ENCODE assay signal across 25 mouse cellular contexts in genomic region chr3:123172151-123172550, GRCm38 (mm10).
DNase-seq lines count a peak whose midpoint lies in the region; ATAC-seq and TF ChIP-seq lines count a peak whose summit lies in the region.
"Had no signal": no experiment of that assay in that cellular context is flagged by ENCODE, and none has a peak within 500 bp of the region (broad histone marks: within the 10 kb centered on the region; RNA-seq: fewer than 3 reads in every experiment).

No protein-coding gene starts in this region.

- DNase-seq in heart, adult 11 months = peak; percentile 87
- no peak for DNase-seq in heart, adult 9 months (ENCODE audit: low spot score in 2 of 2)
- no peak for DNase-seq in stomach, postnatal 0 days (ENCODE audit: low spot score)
- peak; percentile 20 for DNase-seq in MEL (ENCODE audit: low read depth, low spot score)
- no peak for DNase-seq in left cerebral cortex, adult 2 months (ENCODE audit: extremely low spot score in 1 of 2, low spot score in 2 of 2)
- DNase-seq: adrenal gland, adult 2 months; adrenal gland, postnatal 10 days; adrenal gland, postnatal 25 days; cerebellum, adult 11 months; cerebellum, adult 18-20 months; cerebellum, adult 8-10 months; cerebellum, adult 9-11 months; cerebellum, postnatal 14 days; cerebellum, postnatal 36 days; embryo, embryonic 11 days had no signal

- H3K4me1 ChIP-seq in stomach, embryonic 16.5 days (ENCODE audit: control insufficient read depth, insufficient read depth, low read length) = peaks cover 16% of the 10 kb centered on the region
- peaks cover 3% of the 10 kb centered on the region; the same call in 1 of the 2 replicates for H3K4me1 ChIP-seq in stomach, postnatal 0 days (replicated peaks; ENCODE audit: control insufficient read depth, insufficient read depth)
- no peaks in the 10 kb centered on the region for H3K4me1 ChIP-seq in MEL (ENCODE audit: control insufficient read depth in 1 of 2, insufficient read depth in 2 of 2, low read length in 2 of 2)
- H3K4me1 ChIP-seq: forebrain, embryonic 12.5 days had no signal

- H3K79me2 ChIP-seq in MEL (ENCODE audit: control insufficient read depth, insufficient read depth, low read length, poor library complexity) = no peaks in the 10 kb centered on the region

- no peak overlapping the region for H3K4me3 ChIP-seq in stomach, embryonic 16.5 days (replicated peaks; ENCODE audit: low read length)
- H3K4me3 ChIP-seq in stomach, postnatal 0 days (ENCODE audit: low read depth, low read length) = no peak overlapping the region
- no peak overlapping the region for H3K4me3 ChIP-seq in MEL (ENCODE audit: control insufficient read depth in 1 of 2, insufficient read depth in 1 of 2, low read depth in 2 of 2, low read length in 2 of 2)
- H3K4me3 ChIP-seq in left cerebral cortex, adult 2 months = no peak overlapping the region
- H3K4me3 ChIP-seq: embryonic facial prominence, embryonic 13.5 days; embryonic facial prominence, embryonic 15.5 days; erythroblast, embryonic 14.5 days; forebrain, embryonic 10.5 days; forebrain, embryonic 12.5 days had no signal

- no peak for TF ChIP-seq CTCF in stomach, postnatal 0 days (IDR thresholded peaks at IDR 0.05; ENCODE audit: low read depth)
- no peak for TF ChIP-seq CTCF in MEL (IDR thresholded peaks at IDR 0.05 in 2 of 3, conservative IDR thresholded peaks at IDR 0.05 in 1 of 3; ENCODE audit: control insufficient read depth in 1 of 3, insufficient read depth in 1 of 3, low read depth in 2 of 3, low read length in 3 of 3, poor library complexity in 1 of 3, severe bottlenecking in 1 of 3)
- no peak for TF ChIP-seq CTCF in left cerebral cortex, adult 2 months (IDR thresholded peaks at IDR 0.05)

- no peak overlapping the region for H3K4me2 ChIP-seq in stomach, embryonic 16.5 days (ENCODE audit: low read depth, low read length)
- no peak overlapping the region for H3K4me2 ChIP-seq in stomach, postnatal 0 days (replicated peaks; ENCODE audit: low read depth)
- H3K4me2 ChIP-seq: embryonic facial prominence, embryonic 13.5 days; embryonic facial prominence, embryonic 15.5 days; forebrain, embryonic 12.5 days had no signal

- no peak for TF ChIP-seq EP300 in stomach, postnatal 0 days (optimal IDR thresholded peaks at IDR 0.05)
- no peak for TF ChIP-seq EP300 in MEL (IDR thresholded peaks at IDR 0.05; ENCODE audit: low read depth in 1 of 2, low read length in 2 of 2)

- no peak for ATAC-seq in stomach, embryonic 16.5 days (ENCODE audit: insufficient read depth, low FRiP score)
- no peak for ATAC-seq in stomach, postnatal 0 days (ENCODE audit: low FRiP score, low TSS enrichment)
- ATAC-seq: CD4-positive, CD25-positive, alpha-beta regulatory T cell, adult 4 months; forebrain, embryonic 14.5 days had no signal

- intact Hi-C loops in left cerebral cortex, adult 2 months (cut with DNase I) = no loop called here

- H3K27me3 ChIP-seq in stomach, embryonic 16.5 days (ENCODE audit: control insufficient read depth, insufficient read depth, low read length) = no peaks in the 10 kb centered on the region
- H3K27me3 ChIP-seq in stomach, postnatal 0 days (ENCODE audit: control insufficient read depth, insufficient read depth, low read length) = no peaks in the 10 kb centered on the region
- no peaks in the 10 kb centered on the region for H3K27me3 ChIP-seq in MEL (ENCODE audit: control insufficient read depth in 1 of 2, insufficient read depth in 2 of 2, low read length in 2 of 2)
- H3K27me3 ChIP-seq: CH12.LX; embryonic facial prominence, embryonic 13.5 days; embryonic facial prominence, embryonic 15.5 days; forebrain, embryonic 12.5 days had no signal

- peak overlapping the region; percentile 19; the same call in 1 of the 2 replicates for H3K27ac ChIP-seq in stomach, embryonic 16.5 days (ENCODE audit: low read length)
- no peak overlapping the region for H3K27ac ChIP-seq in stomach, postnatal 0 days (replicated peaks)
- H3K27ac ChIP-seq in MEL (ENCODE audit: control insufficient read depth, low read depth, low read length) = no peak overlapping the region
- no peak overlapping the region for H3K27ac ChIP-seq in left cerebral cortex, adult 2 months
- H3K27ac ChIP-seq: embryonic facial prominence, embryonic 13.5 days; embryonic facial prominence, embryonic 15.5 days; forebrain, embryonic 10.5 days; forebrain, embryonic 12.5 days had no signal

- no peak for TF ChIP-seq POLR2A in MEL (IDR thresholded peaks at IDR 0.05; ENCODE audit: control insufficient read depth in 1 of 2, insufficient read depth in 1 of 2, low read depth in 1 of 2, low read length in 2 of 2, poor library complexity in 1 of 2)

- H3K9ac ChIP-seq in stomach, embryonic 16.5 days (ENCODE audit: low read length) = no peak overlapping the region
- no peak overlapping the region for H3K9ac ChIP-seq in stomach, postnatal 0 days (ENCODE audit: low read length)
- no peak overlapping the region for H3K9ac ChIP-seq in MEL (ENCODE audit: control insufficient read depth, low read depth, low read length, poor library complexity, severe bottlenecking)
- H3K9ac ChIP-seq: embryonic facial prominence, embryonic 13.5 days; embryonic facial prominence, embryonic 15.5 days; forebrain, embryonic 12.5 days had no signal

- no peak for TF ChIP-seq RAD21 in MEL (IDR thresholded peaks at IDR 0.05; ENCODE audit: low read depth, low read length)

- no peaks in the 10 kb centered on the region for H3K9me3 ChIP-seq in stomach, embryonic 16.5 days (replicated peaks; ENCODE audit: control insufficient read depth, low read length)
- no peaks in the 10 kb centered on the region for H3K9me3 ChIP-seq in stomach, postnatal 0 days (ENCODE audit: control insufficient read depth, low read length)
- H3K9me3 ChIP-seq in MEL (replicated peaks; ENCODE audit: insufficient read depth, low read length) = no peaks in the 10 kb centered on the region
- H3K9me3 ChIP-seq: embryonic facial prominence, embryonic 13.5 days; embryonic facial prominence, embryonic 15.5 days; forebrain, embryonic 10.5 days; forebrain, embryonic 12.5 days; G1E had no signal

- WGBS in stomach, embryonic 16.5 days = 84% methylated on average over 5 of the region's 5 CpGs
- WGBS in stomach, postnatal 0 days = 78% methylated on average over 5 of the region's 5 CpGs

- no peaks in the 10 kb centered on the region for H3K36me3 ChIP-seq in stomach, embryonic 16.5 days (ENCODE audit: control insufficient read depth, insufficient read depth, low read length)
- H3K36me3 ChIP-seq in stomach, postnatal 0 days (ENCODE audit: control insufficient read depth, insufficient read depth, low read length) = no peaks in the 10 kb centered on the region
- H3K36me3 ChIP-seq in MEL (ENCODE audit: control insufficient read depth in 1 of 2, insufficient read depth in 2 of 2, low read length in 2 of 2) = no peaks in the 10 kb centered on the region
- H3K36me3 ChIP-seq: embryonic facial prominence, embryonic 13.5 days; embryonic facial prominence, embryonic 15.5 days; forebrain, embryonic 10.5 days; forebrain, embryonic 12.5 days; G1E had no signal

TF ChIP-seq in MEL, 35 proteins besides CTCF, POLR2A, EP300 and RAD21:
- TF ChIP-seq NRF1 (IDR thresholded peaks at IDR 0.05; ENCODE audit: insufficient read depth, low read depth, low read length, poor library complexity, severe bottlenecking) (no peak), RCOR1 (IDR thresholded peaks at IDR 0.05; ENCODE audit: low read depth, low read length) (no peak), SIN3A (IDR thresholded peaks at IDR 0.05; ENCODE audit: low read length) (no peak), POLR2AphosphoS5 (IDR thresholded peaks at IDR 0.05; ENCODE audit: borderline replicate concordance, low read depth, low read length) (no peak), USF1 (IDR thresholded peaks at IDR 0.05; ENCODE audit: low read depth, low read length) (peak; percentile 83), GATA1 (IDR thresholded peaks at IDR 0.05; ENCODE audit: low read depth, low read length) (no peak), MYC (IDR thresholded peaks at IDR 0.05; ENCODE audit: low read depth, low read length) (no peak), CHD1 (IDR thresholded peaks at IDR 0.05; ENCODE audit: low read depth, low read length) (no peak), TCF12 (IDR thresholded peaks at IDR 0.05; ENCODE audit: low read depth, low read length) (no peak), USF2 (IDR thresholded peaks at IDR 0.05; ENCODE audit: borderline replicate concordance in 1 of 2, insufficient read depth in 1 of 2, low read depth in 1 of 2, low read length in 2 of 2) (0 out of 4 replicates have a peak, but pooled peaks of 1 of the 2 experiments have one; percentile 34), SMC3 (IDR thresholded peaks at IDR 0.05; ENCODE audit: low read depth, low read length) (no peak), MEF2A (IDR thresholded peaks at IDR 0.05; ENCODE audit: extremely low read depth, insufficient replicate concordance, low read depth, low read length, poor library complexity, severe bottlenecking) (no peak), MXI1 (IDR thresholded peaks at IDR 0.05; ENCODE audit: low read depth, low read length) (no peak), JUND (IDR thresholded peaks at IDR 0.05; ENCODE audit: low read depth, low read length) (no peak), CHD2 (IDR thresholded peaks at IDR 0.05; ENCODE audit: low read length) (no peak)

Comparison
In these comparisons a context has a peak if more than half of its experiments do, and no peak if none do; other contexts are left out.
1. DNase-seq: peak in heart, adult 11 months (single experiment) and MEL (single experiment); none in heart, adult 9 months (0 of 2), stomach, postnatal 0 days (single experiment) and left cerebral cortex, adult 2 months (0 of 2).